In the genomic region with DNA sequence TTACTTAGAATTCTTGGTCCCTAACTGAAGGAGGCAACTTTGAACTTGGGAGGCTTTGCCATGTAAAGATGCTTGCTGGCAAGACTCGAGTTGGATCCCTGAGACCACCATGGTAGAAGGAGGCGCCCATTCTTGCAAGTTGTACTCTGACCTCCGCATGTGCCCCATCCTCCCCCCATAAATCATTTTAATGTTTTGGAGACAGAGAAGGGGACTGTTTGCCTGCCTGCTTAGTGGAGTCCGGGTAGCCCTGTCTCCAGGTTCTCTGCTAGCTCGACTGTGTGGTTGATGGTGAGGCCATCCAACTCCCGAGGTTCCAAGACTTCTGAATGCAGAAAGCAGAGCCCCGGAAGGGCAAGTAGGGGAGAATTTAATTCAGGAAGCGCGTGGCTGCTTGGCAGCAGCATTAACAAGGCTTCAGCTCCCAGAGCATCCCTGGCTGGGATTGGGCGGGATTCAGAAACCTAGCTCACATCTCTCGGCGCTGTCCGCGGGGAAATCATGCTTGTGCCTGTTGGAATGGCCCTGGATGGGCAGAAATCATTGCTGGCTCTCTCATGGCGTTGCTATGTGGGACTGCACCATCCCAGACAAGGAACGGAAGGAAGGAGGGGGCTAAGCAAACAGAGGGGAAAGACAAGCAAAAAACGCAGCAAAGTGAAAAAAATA, we compare ENCODE assay signal across 8 mouse cellular contexts.
DNase-seq lines count a peak whose midpoint lies in the region; ATAC-seq and TF ChIP-seq lines count a peak whose summit lies in the region.
"Had no signal": no experiment of that assay in that cellular context is flagged by ENCODE, and none has a peak within 500 bp of the region (broad histone marks: within the 10 kb centered on the region; RNA-seq: fewer than 3 reads in every experiment).

No protein-coding gene starts in this region.

- peak overlapping the region; percentile 41; the same call in 1 of the 2 replicates for H3K4me2 ChIP-seq in heart, embryonic 16.5 days (ENCODE audit: low read depth, low read length)
- H3K4me2 ChIP-seq in heart, embryonic 11.5 days, result no peak overlapping the region
- H3K4me2 ChIP-seq in hindbrain, postnatal 0 days (ENCODE audit: low read depth, low read length), result peak overlapping the region; percentile 39
- H3K4me2 ChIP-seq in midbrain, embryonic 15.5 days, result peak overlapping the region; percentile 32

- DNase-seq in embryonic facial prominence, embryonic 10.5 days (ENCODE audit: low spot score), result peak; percentile 35
- peak; percentile 62 for DNase-seq in hindbrain, postnatal 0 days (ENCODE audit: low spot score)
- DNase-seq in thymus, postnatal 25 days, result no peak
- no peak for DNase-seq in cerebellum, postnatal 36 days

- no peak for ATAC-seq in heart, embryonic 16.5 days (replicated peaks; ENCODE audit: extremely low read depth, insufficient read depth, low FRiP score)
- ATAC-seq in heart, embryonic 11.5 days (replicated peaks; ENCODE audit: insufficient number of reproducible peaks, low FRiP score, low TSS enrichment), result no peak
- ATAC-seq in hindbrain, postnatal 0 days, result 0 out of 2 replicates have a peak, but pooled peaks have one; percentile 40
- 0 out of 2 replicates have a peak, but pooled peaks have one; percentile 56 for ATAC-seq in midbrain, embryonic 15.5 days (replicated peaks)

- no peak overlapping the region for H3K4me3 ChIP-seq in heart, embryonic 16.5 days (ENCODE audit: low read length)
- H3K4me3 ChIP-seq in heart, embryonic 11.5 days (ENCODE audit: low read depth, low read length), result no peak overlapping the region
- H3K4me3 ChIP-seq in embryonic facial prominence, embryonic 10.5 days, result no peak overlapping the region
- H3K4me3 ChIP-seq in hindbrain, postnatal 0 days (ENCODE audit: low read length), result no peak overlapping the region
- H3K4me3 ChIP-seq in midbrain, embryonic 15.5 days, result 0 out of 2 replicates have a peak overlapping the region, but pooled peaks have one; percentile 7

- H3K9ac ChIP-seq in heart, embryonic 16.5 days (ENCODE audit: low read length), result no peak overlapping the region
- H3K9ac ChIP-seq in heart, embryonic 11.5 days (ENCODE audit: low read depth, low read length), result no peak overlapping the region
- no peak overlapping the region for H3K9ac ChIP-seq in hindbrain, postnatal 0 days (replicated peaks; ENCODE audit: low read length)
- no peak overlapping the region; the same call in 1 of the 2 replicates for H3K9ac ChIP-seq in midbrain, embryonic 15.5 days

- H3K9me3 ChIP-seq in heart, embryonic 16.5 days (replicated peaks; ENCODE audit: control insufficient read depth, low read length), result no peaks in the 10 kb centered on the region
- H3K9me3 ChIP-seq in heart, embryonic 11.5 days (replicated peaks; ENCODE audit: control insufficient read depth, low read length), result no peaks in the 10 kb centered on the region
- H3K9me3 ChIP-seq in embryonic facial prominence, embryonic 10.5 days, result no peaks in the 10 kb centered on the region
- H3K9me3 ChIP-seq in hindbrain, postnatal 0 days (ENCODE audit: low read length), result no peaks in the 10 kb centered on the region
- no peaks in the 10 kb centered on the region for H3K9me3 ChIP-seq in midbrain, embryonic 15.5 days

- TF ChIP-seq CTCF in hindbrain, postnatal 0 days (IDR thresholded peaks at IDR 0.05; ENCODE audit: low read depth), result no peak

- H3K36me3 ChIP-seq in heart, embryonic 16.5 days (ENCODE audit: control insufficient read depth, insufficient read depth), result no peaks in the 10 kb centered on the region
- no peaks in the 10 kb centered on the region for H3K36me3 ChIP-seq in heart, embryonic 11.5 days (ENCODE audit: control insufficient read depth, insufficient read depth, low read length)
- H3K36me3 ChIP-seq in embryonic facial prominence, embryonic 10.5 days (replicated peaks), result no peaks in the 10 kb centered on the region
- no peaks in the 10 kb centered on the region for H3K36me3 ChIP-seq in hindbrain, postnatal 0 days (ENCODE audit: insufficient read depth, low read length)
- no peaks in the 10 kb centered on the region for H3K36me3 ChIP-seq in midbrain, embryonic 15.5 days (replicated peaks)

- H3K27ac ChIP-seq in heart, embryonic 16.5 days (ENCODE audit: low read length), result no peak overlapping the region
- H3K27ac ChIP-seq in heart, embryonic 11.5 days (ENCODE audit: low read depth, low read length), result no peak overlapping the region
- H3K27ac ChIP-seq in embryonic facial prominence, embryonic 10.5 days (replicated peaks), result no peak overlapping the region
- H3K27ac ChIP-seq in hindbrain, postnatal 0 days, result no peak overlapping the region
- peak overlapping the region; percentile 73 for H3K27ac ChIP-seq in midbrain, embryonic 15.5 days
- H3K27ac ChIP-seq: macrophage had no signal

- 46% methylated on average over 17 of the region's 17 CpGs for WGBS in heart, embryonic 16.5 days
- 54% methylated on average over 17 of the region's 17 CpGs for WGBS in heart, embryonic 11.5 days (ENCODE audit: insufficient replicate concordance)
- 63% methylated on average over 17 of the region's 17 CpGs for WGBS in embryonic facial prominence, embryonic 10.5 days
- 44% methylated on average over 17 of the region's 17 CpGs for WGBS in hindbrain, postnatal 0 days
- WGBS in midbrain, embryonic 15.5 days, result 42% methylated on average over 17 of the region's 17 CpGs

- H3K4me1 ChIP-seq in heart, embryonic 16.5 days (ENCODE audit: control insufficient read depth, insufficient read depth, low read length), result no peaks in the 10 kb centered on the region
- H3K4me1 ChIP-seq in heart, embryonic 11.5 days (ENCODE audit: control insufficient read depth, insufficient read depth, low read length), result no peaks in the 10 kb centered on the region
- H3K4me1 ChIP-seq in embryonic facial prominence, embryonic 10.5 days, result peaks cover 20% of the 10 kb centered on the region
- H3K4me1 ChIP-seq in hindbrain, postnatal 0 days (ENCODE audit: insufficient read depth, low read length), result peaks cover 5% of the 10 kb centered on the region; the same call in 1 of the 2 replicates
- peaks cover 21% of the 10 kb centered on the region for H3K4me1 ChIP-seq in midbrain, embryonic 15.5 days

- H3K27me3 ChIP-seq in heart, embryonic 16.5 days (ENCODE audit: control insufficient read depth, insufficient read depth, low read length), result peaks cover 3% of the 10 kb centered on the region; the same call in 1 of the 2 replicates
- H3K27me3 ChIP-seq in heart, embryonic 11.5 days (ENCODE audit: control insufficient read depth, insufficient read depth, low read length), result no peaks in the 10 kb centered on the region
- H3K27me3 ChIP-seq in embryonic facial prominence, embryonic 10.5 days (replicated peaks; ENCODE audit: low read depth, poor library complexity, severe bottlenecking), result no peaks in the 10 kb centered on the region
- no peaks in the 10 kb centered on the region for H3K27me3 ChIP-seq in hindbrain, postnatal 0 days (ENCODE audit: insufficient read depth, low read length)
- no peaks in the 10 kb centered on the region for H3K27me3 ChIP-seq in midbrain, embryonic 15.5 days (replicated peaks)

Comparison
In these comparisons a context has a peak if more than half of its experiments do, and no peak if none do; other contexts are left out.
1. ATAC-seq: peak in hindbrain, postnatal 0 days (single experiment) and midbrain, embryonic 15.5 days (single experiment); none in heart, embryonic 16.5 days (single experiment) and heart, embryonic 11.5 days (single experiment).
2. DNase-seq: peak in embryonic facial prominence, embryonic 10.5 days (single experiment) and hindbrain, postnatal 0 days (single experiment); none in thymus, postnatal 25 days (single experiment) and cerebellum, postnatal 36 days (0 of 2).